Mouse (Mus musculus) hindbrain, postnatal 0 days (tissue): ENCODE results near the gene 1500009C09Rik. TPM values are rescaled to one million over a fixed set of nuclear protein-coding genes. Genes with fewer than 3 reads are reported as not detected.

Experiments
- ATAC-seq: fragments of 200-750 bp; cut with Nextera tagmentation; 2 replicates; pipeline ENCODE4 v1.8.0; 2017; ENCODE audit warnings: mild to moderate bottlenecking, moderate TSS enrichment, moderate library complexity
- DNase-seq: peaks from one replicate; pipeline ENCODE4 v3.0.0-alpha.2; 2015; ENCODE audit warnings: low spot score
- H3K27ac ChIP-seq: fragments of 300-500 bp; sonication (generic); 2 replicates; pipeline ENCODE4 v1.5.1; 2014; ENCODE audit warnings: mild to moderate bottlenecking
- H3K27me3 ChIP-seq: fragments of 300-500 bp; sonication (generic); 2 replicates; pipeline ENCODE4 v1.6.1; 2014; ENCODE audit warnings: low read length, mixed read lengths; ENCODE audit not compliant: insufficient read depth
- H3K36me3 ChIP-seq: fragments of 300-500 bp; sonication (generic); 2 replicates; pipeline ENCODE4 v1.6.1; 2014; ENCODE audit warnings: low read length, mixed read lengths; ENCODE audit not compliant: insufficient read depth
- H3K4me1 ChIP-seq: fragments of 300-500 bp; sonication (generic); 2 replicates; pipeline ENCODE4 v1.6.1; 2014; ENCODE audit warnings: antibody characterized with exemption, low read length, mixed read lengths; ENCODE audit not compliant: insufficient read depth
- H3K4me2 ChIP-seq: fragments of 300-500 bp; sonication (generic); 2 replicates; pipeline ENCODE4 v1.6.1; 2014; ENCODE audit warnings: low read depth, mild to moderate bottlenecking, low read length, moderate library complexity, mixed read lengths
- H3K4me3 ChIP-seq: fragments of 300-500 bp; sonication (generic); 2 replicates; pipeline ENCODE4 v1.5.1; 2014; ENCODE audit warnings: low read length
- H3K9ac ChIP-seq: fragments of 300-500 bp; sonication (generic); replicated peaks from 2 replicates; pipeline ENCODE4 v1.6.1; 2014; ENCODE audit warnings: mild to moderate bottlenecking, low read length, moderate library complexity, mixed read lengths
- H3K9me3 ChIP-seq: fragments of 300-500 bp; sonication (generic); 2 replicates; pipeline ENCODE4 v1.6.1; 2016; ENCODE audit warnings: low read length, mixed read lengths
- CTCF ChIP-seq: IDR thresholded peaks from 2 replicates; pipeline ENCODE4 v1.5.1; 2016; ENCODE audit warnings: antibody characterized with exemption, control low read depth, low read depth
- WGBS: fragments of 180-500 bp; shearing (Covaris S2); extraction: QIAGEN DNeasy Blood & Tissue Kit; methylation state at CpG from one replicate; pipeline ENCODE4 v1.1.7; 2014; 5-methylcytosine and 5-hydroxymethylcytosine counted together
- polyA plus RNA-seq: library from polyadenylated mRNA; unstranded; fragments of >200 nt; fragmentation: Nextera tagmentation; extraction: Ambion mirVana; gene quantifications from 2 replicates; pipeline ENCODE4 v1.2.1, GENCODE M21; 2015
- total RNA-seq: library from RNA; depleted of rRNA; stranded (reverse); fragments of >200 nt; gene quantifications from 2 replicates; pipeline ENCODE4 v1.2.3, GENCODE M21; 2014

Gene 1500009C09Rik
- total and polyA plus RNA-seq, 2 experiments from 2014 or later: 12.5 to 127 TPM

DNA sequence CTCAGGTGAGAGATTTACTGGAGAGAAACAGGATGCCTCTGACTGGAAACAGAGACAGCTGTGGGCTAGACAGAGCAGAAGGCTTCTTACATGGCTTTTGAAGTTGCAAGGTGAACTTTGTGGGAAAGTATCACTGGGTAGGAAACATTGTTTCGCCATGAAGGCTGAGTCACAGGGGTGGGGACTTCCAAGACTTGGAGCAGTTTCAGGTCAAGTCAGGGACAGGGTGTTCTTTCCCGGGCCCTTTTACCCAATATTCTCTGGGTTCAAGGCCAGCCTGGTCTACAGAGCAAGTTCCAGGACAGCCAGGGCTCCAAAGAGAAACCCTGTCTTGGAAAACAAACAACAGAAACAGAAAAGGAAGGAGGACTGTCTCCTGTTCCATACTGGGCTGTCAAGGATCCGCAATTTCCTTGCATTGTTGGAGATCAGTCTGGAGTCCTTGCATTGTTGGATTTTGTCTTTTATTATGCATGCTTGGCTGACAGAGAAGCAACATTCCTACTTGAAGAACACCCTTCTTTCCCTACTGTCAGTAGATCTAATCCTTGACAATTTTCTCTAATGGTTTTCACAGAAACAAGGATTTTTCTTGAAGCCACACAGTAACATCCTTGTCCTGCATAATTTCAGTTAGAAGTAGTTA, 4.9 kb upstream of the 1500009C09Rik start:
- H3K4me2 ChIP-seq: no peak overlapping the region
- H3K9me3 ChIP-seq: no peaks in the 10 kb centered on the region
- H3K27me3 ChIP-seq: no peaks in the 10 kb centered on the region
- no peak for DNase-seq
- 78% methylated on average over 3 of the region's 3 CpGs for WGBS
- H3K9ac ChIP-seq: no peak overlapping the region
- H3K4me1 ChIP-seq: 0 out of 2 replicates have a peak, but pooled peaks cover 3% of the 10 kb centered on the region
- no peak overlapping the region for H3K4me3 ChIP-seq
- no peak for ATAC-seq
- no peak for TF ChIP-seq CTCF
- no peaks in the 10 kb centered on the region for H3K36me3 ChIP-seq
- H3K27ac ChIP-seq: no peak overlapping the region

- H3K27me3 ChIP-seq: no peaks in the 10 kb centered on the region
- no peak overlapping the region for H3K27ac ChIP-seq
- DNase-seq: no peak
- TF ChIP-seq CTCF: peak; percentile 25; the same call in 1 of the 2 replicates
- no peak overlapping the region for H3K4me2 ChIP-seq
- H3K9ac ChIP-seq: no peak overlapping the region
- no peaks in the 10 kb centered on the region for H3K36me3 ChIP-seq
- no peak for ATAC-seq
- peaks cover 7% of the 10 kb centered on the region; the same call in 1 of the 2 replicates for H3K4me1 ChIP-seq
- 94% methylated on average over 3 of the region's 3 CpGs for WGBS
- no peaks in the 10 kb centered on the region for H3K9me3 ChIP-seq
- H3K4me3 ChIP-seq: no peak overlapping the region
Observed at GRCm38 (mm10) chr15:82251579-82251978, 618 bp upstream of the 1500009C09Rik start.

- no peaks in the 10 kb centered on the region for H3K36me3 ChIP-seq
- no peaks in the 10 kb centered on the region for H3K27me3 ChIP-seq
- H3K9me3 ChIP-seq: no peaks in the 10 kb centered on the region
- peaks cover 15% of the 10 kb centered on the region; the same call in 1 of the 2 replicates for H3K4me1 ChIP-seq
- ATAC-seq (peak; percentile 6; the same call in 1 of the 2 replicates), DNase-seq (peak; percentile 64)
- H3K9ac ChIP-seq: no peak overlapping the region
- peak overlapping the region; percentile 57 for H3K4me2 ChIP-seq
- H3K27ac ChIP-seq: peak overlapping the region; percentile 87
- peak; percentile 61 for TF ChIP-seq CTCF
- H3K4me3 ChIP-seq: peak overlapping the region; percentile 42; the same call in 1 of the 2 replicates
- 43% methylated on average over 4 of the region's 4 CpGs for WGBS
Observed at GRCm38 (mm10) chr15:82255248-82255647, 3.1 kb downstream of the 1500009C09Rik start.

DNA sequence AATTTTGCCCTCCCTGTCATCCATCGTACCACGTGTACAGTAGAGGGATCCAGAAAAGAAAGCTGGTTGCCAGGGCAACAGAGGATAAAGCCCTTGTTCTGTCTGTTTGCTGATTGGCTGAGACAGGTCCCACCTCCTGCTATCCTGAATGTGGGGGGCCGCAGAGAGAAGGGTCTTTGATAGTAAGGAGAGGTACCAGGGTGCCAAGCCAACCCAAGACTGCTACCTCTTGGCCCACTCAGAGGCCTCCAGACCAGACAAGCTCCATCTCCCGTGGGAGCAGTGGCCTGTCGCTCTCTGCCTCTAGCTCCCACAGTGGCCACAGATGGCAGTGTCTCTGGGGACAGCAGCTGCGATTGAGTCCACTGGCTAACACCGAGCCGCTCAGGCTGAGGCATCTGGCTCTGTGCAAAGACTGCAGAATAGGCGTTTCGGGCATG, 3.8 kb downstream of the 1500009C09Rik start:
- Histone ChIP-seq H3K4me3 (peak overlapping the region; percentile 42), H3K27ac (peak overlapping the region; percentile 87), H3K27me3 (no peaks in the 10 kb centered on the region), H3K36me3 (no peaks in the 10 kb centered on the region), H3K4me2 (peak overlapping the region; percentile 57), H3K9ac (peak overlapping the region; percentile 52), H3K9me3 (no peaks in the 10 kb centered on the region), H3K4me1 (peaks cover 15% of the 10 kb centered on the region; the same call in 1 of the 2 replicates)
- DNase-seq: peak; percentile 93
- peak; percentile 95 for ATAC-seq
- peak; percentile 62 for TF ChIP-seq CTCF
- 2% methylated on average over 10 of the region's 10 CpGs for WGBS

- peak; percentile 99 for TF ChIP-seq CTCF
- Histone ChIP-seq H3K27ac (no peak overlapping the region), H3K4me2 (no peak overlapping the region), H3K27me3 (no peaks in the 10 kb centered on the region), H3K9ac (no peak overlapping the region), H3K4me1 (peaks cover 15% of the 10 kb centered on the region; the same call in 1 of the 2 replicates), H3K9me3 (no peaks in the 10 kb centered on the region), H3K36me3 (no peaks in the 10 kb centered on the region), H3K4me3 (no peak overlapping the region)
- ATAC-seq (no peak), DNase-seq (peak; percentile 84)
- WGBS: 14% methylated on average over 16 of the region's 16 CpGs
Observed at GRCm38 (mm10) chr15:82259510-82259909, 7.3 kb downstream of the 1500009C09Rik start.

DNA sequence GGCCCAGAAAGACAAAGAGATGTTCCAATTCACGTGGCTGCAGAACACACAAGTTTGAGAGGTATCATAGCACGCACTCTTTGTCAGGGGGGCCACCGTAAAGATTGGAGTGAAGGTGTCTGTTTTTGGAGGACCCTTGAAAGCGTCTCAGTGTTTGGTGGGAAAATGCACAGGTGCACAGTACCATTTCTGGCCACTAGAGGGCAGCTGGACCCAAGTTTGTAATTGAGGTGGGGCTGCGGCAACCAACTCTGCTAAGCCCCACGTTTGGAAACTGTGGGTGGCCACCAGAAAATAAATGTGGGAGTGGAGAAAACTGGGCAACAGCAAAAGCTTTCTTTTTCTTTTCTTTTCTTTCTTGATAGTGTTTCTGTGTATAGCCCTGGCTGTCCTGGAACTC, 14.2 kb downstream of the 1500009C09Rik start:
- H3K4me1 ChIP-seq: peaks cover 11% of the 10 kb centered on the region
- no peaks in the 10 kb centered on the region for H3K27me3 ChIP-seq
- no peak overlapping the region for H3K4me2 ChIP-seq
- ATAC-seq (no peak), DNase-seq (peak; percentile 84)
- H3K9me3 ChIP-seq: no peaks in the 10 kb centered on the region
- H3K4me3 ChIP-seq: no peak overlapping the region
- 16% methylated on average over 6 of the region's 6 CpGs for WGBS
- no peaks in the 10 kb centered on the region for H3K36me3 ChIP-seq
- no peak overlapping the region for H3K27ac ChIP-seq
- no peak overlapping the region for H3K9ac ChIP-seq
- TF ChIP-seq CTCF: peak; percentile 95

- H3K27me3 ChIP-seq: no peaks in the 10 kb centered on the region
- TF ChIP-seq CTCF: no peak
- peak; percentile 42; the same call in 1 of the 2 replicates for ATAC-seq
- H3K27ac ChIP-seq: peak overlapping the region; percentile 8; the same call in 1 of the 2 replicates
- no peaks in the 10 kb centered on the region for H3K9me3 ChIP-seq
- DNase-seq: peak; percentile 65
- 11% methylated on average over 3 of the region's 3 CpGs for WGBS
- H3K4me1 ChIP-seq: peaks cover 11% of the 10 kb centered on the region
- H3K9ac ChIP-seq: no peak overlapping the region
- no peak overlapping the region for H3K4me3 ChIP-seq
- no peaks in the 10 kb centered on the region for H3K36me3 ChIP-seq
- H3K4me2 ChIP-seq: no peak overlapping the region
Observed at GRCm38 (mm10) chr15:82268185-82268584, 16.0 kb downstream of the 1500009C09Rik start.
